32 mouse cellular contexts compared by ENCODE assay signal in genomic region chr1:194835238-194835637, GRCm38 (mm10).
DNase-seq lines count a peak whose midpoint lies in the region; ATAC-seq and TF ChIP-seq lines count a peak whose summit lies in the region.
"Had no signal": no experiment of that assay in that cellular context is flagged by ENCODE, and none has a peak within 500 bp of the region (broad histone marks: within the 10 kb centered on the region; RNA-seq: fewer than 3 reads in every experiment).

No protein-coding gene starts in this region.

- H3K27ac ChIP-seq in forebrain, embryonic 14.5 days (ENCODE audit: low read depth, low read length) = no peak overlapping the region
- no peak overlapping the region for H3K27ac ChIP-seq in forebrain, embryonic 11.5 days (ENCODE audit: low read depth, low read length)
- no peak overlapping the region for H3K27ac ChIP-seq in forebrain, postnatal 0 days (ENCODE audit: low read depth, low read length)
- no peak overlapping the region for H3K27ac ChIP-seq in stomach, postnatal 0 days (replicated peaks)
- H3K27ac ChIP-seq: embryonic facial prominence, embryonic 12.5 days; heart, embryonic 15.5 days; hindbrain, embryonic 10.5 days; hindbrain, embryonic 15.5 days; left cerebral cortex, adult 2 months; limb, embryonic 12.5 days; liver, embryonic 15.5 days; midbrain, embryonic 10.5 days; midbrain, embryonic 15.5 days had no signal

- no peak overlapping the region for H3K4me3 ChIP-seq in forebrain, embryonic 14.5 days (ENCODE audit: low read depth, low read length)
- no peak overlapping the region for H3K4me3 ChIP-seq in forebrain, embryonic 11.5 days (ENCODE audit: low read depth, low read length)
- no peak overlapping the region for H3K4me3 ChIP-seq in forebrain, postnatal 0 days (ENCODE audit: low read depth, low read length)
- H3K4me3 ChIP-seq in stomach, postnatal 0 days (ENCODE audit: low read depth, low read length) = no peak overlapping the region
- H3K4me3 ChIP-seq: embryonic facial prominence, embryonic 12.5 days; heart, embryonic 15.5 days; hindbrain, embryonic 10.5 days; hindbrain, embryonic 15.5 days; left cerebral cortex, adult 2 months; limb, embryonic 12.5 days; liver, embryonic 15.5 days; midbrain, embryonic 10.5 days; midbrain, embryonic 15.5 days had no signal

- no peak overlapping the region for H3K9ac ChIP-seq in forebrain, embryonic 14.5 days (ENCODE audit: low read length)
- no peak overlapping the region for H3K9ac ChIP-seq in forebrain, embryonic 11.5 days (ENCODE audit: low read length)
- no peak overlapping the region for H3K9ac ChIP-seq in forebrain, postnatal 0 days
- H3K9ac ChIP-seq in stomach, postnatal 0 days (ENCODE audit: low read length) = no peak overlapping the region
- H3K9ac ChIP-seq: embryonic facial prominence, embryonic 12.5 days; heart, embryonic 15.5 days; hindbrain, embryonic 15.5 days; limb, embryonic 12.5 days; liver, embryonic 15.5 days; lung, embryonic 14.5 days; midbrain, embryonic 15.5 days had no signal

- no peaks in the 10 kb centered on the region for H3K36me3 ChIP-seq in forebrain, embryonic 14.5 days (ENCODE audit: control insufficient read depth, insufficient read depth, low read length)
- H3K36me3 ChIP-seq in forebrain, embryonic 11.5 days (ENCODE audit: control insufficient read depth, insufficient read depth, low read length) = no peaks in the 10 kb centered on the region
- no peaks in the 10 kb centered on the region for H3K36me3 ChIP-seq in forebrain, postnatal 0 days (ENCODE audit: insufficient read depth)
- H3K36me3 ChIP-seq in stomach, postnatal 0 days (ENCODE audit: control insufficient read depth, insufficient read depth, low read length) = no peaks in the 10 kb centered on the region
- H3K36me3 ChIP-seq: embryonic facial prominence, embryonic 12.5 days; G1E; heart, embryonic 15.5 days; hindbrain, embryonic 10.5 days; hindbrain, embryonic 15.5 days; limb, embryonic 12.5 days; liver, embryonic 15.5 days; midbrain, embryonic 10.5 days; midbrain, embryonic 15.5 days had no signal

- intact Hi-C loops in heart, postnatal 36 days (cut with DNase I) = no loop called here

- no peaks in the 10 kb centered on the region for H3K27me3 ChIP-seq in forebrain, embryonic 14.5 days (replicated peaks; ENCODE audit: control insufficient read depth, insufficient read depth, low read length)
- no peaks in the 10 kb centered on the region for H3K27me3 ChIP-seq in forebrain, embryonic 11.5 days (ENCODE audit: control insufficient read depth, insufficient read depth, low read length)
- no peaks in the 10 kb centered on the region for H3K27me3 ChIP-seq in forebrain, postnatal 0 days (ENCODE audit: insufficient read depth, low read length)
- no peaks in the 10 kb centered on the region for H3K27me3 ChIP-seq in stomach, postnatal 0 days (ENCODE audit: control insufficient read depth, insufficient read depth, low read length)
- H3K27me3 ChIP-seq: embryonic facial prominence, embryonic 12.5 days; heart, embryonic 15.5 days; hindbrain, embryonic 15.5 days; limb, embryonic 12.5 days; liver, embryonic 15.5 days; midbrain, embryonic 15.5 days; Patski had no signal

- peak; percentile 31 for DNase-seq in forebrain, embryonic 14.5 days (ENCODE audit: low spot score)
- no peak for DNase-seq in forebrain, embryonic 11.5 days (ENCODE audit: low spot score)
- peak; percentile 27 to 35 for DNase-seq in heart, adult 9 months (ENCODE audit: low spot score in 2 of 2)
- DNase-seq in heart, postnatal 36 days = no peak
- peak; percentile 38 for DNase-seq in forebrain, postnatal 0 days
- peak; percentile 29 for DNase-seq in gastrocnemius, postnatal 25 days
- DNase-seq in thymus, postnatal 4 days = no peak
- no peak for DNase-seq in stomach, postnatal 0 days (ENCODE audit: low spot score)
- DNase-seq: adrenal gland, postnatal 10 days; cerebellum, adult 11-12 months; cerebellum, adult 9-11 months; embryo, embryonic 11 days; kidney, adult 11 months; kidney, postnatal 25 days; lung, embryonic 14.5 days; lung, postnatal 14 days; right cerebral cortex, postnatal 25 days; spleen, adult 18-20 months; thymus, adult 18-20 months; thymus, postnatal 25 days had no signal

- TF ChIP-seq CTCF in forebrain, postnatal 0 days (IDR thresholded peaks at IDR 0.05; ENCODE audit: low read depth) = no peak
- TF ChIP-seq CTCF in stomach, postnatal 0 days (IDR thresholded peaks at IDR 0.05; ENCODE audit: low read depth) = no peak

- no peak for TF ChIP-seq EP300 in stomach, postnatal 0 days (optimal IDR thresholded peaks at IDR 0.05)

- no peak overlapping the region for H3K4me2 ChIP-seq in forebrain, embryonic 14.5 days (ENCODE audit: low read length)
- H3K4me2 ChIP-seq in forebrain, embryonic 11.5 days (ENCODE audit: low read depth, low read length, severe bottlenecking) = no peak overlapping the region
- no peak overlapping the region for H3K4me2 ChIP-seq in forebrain, postnatal 0 days (ENCODE audit: low read depth)
- H3K4me2 ChIP-seq in stomach, postnatal 0 days (replicated peaks; ENCODE audit: low read depth) = no peak overlapping the region
- H3K4me2 ChIP-seq: embryonic facial prominence, embryonic 12.5 days; heart, embryonic 15.5 days; hindbrain, embryonic 15.5 days; limb, embryonic 12.5 days; liver, embryonic 15.5 days; lung, embryonic 14.5 days; midbrain, embryonic 15.5 days had no signal

- no peaks in the 10 kb centered on the region for H3K4me1 ChIP-seq in forebrain, embryonic 14.5 days (ENCODE audit: control insufficient read depth, insufficient read depth, low read length)
- no peaks in the 10 kb centered on the region for H3K4me1 ChIP-seq in forebrain, embryonic 11.5 days (replicated peaks; ENCODE audit: control insufficient read depth, insufficient read depth, low read length)
- H3K4me1 ChIP-seq in forebrain, postnatal 0 days (ENCODE audit: insufficient read depth) = no peaks in the 10 kb centered on the region
- H3K4me1 ChIP-seq in stomach, postnatal 0 days (replicated peaks; ENCODE audit: control insufficient read depth, insufficient read depth) = no peaks in the 10 kb centered on the region
- H3K4me1 ChIP-seq: embryonic facial prominence, embryonic 12.5 days; heart, embryonic 15.5 days; hindbrain, embryonic 10.5 days; hindbrain, embryonic 15.5 days; limb, embryonic 12.5 days; liver, embryonic 15.5 days; midbrain, embryonic 10.5 days; midbrain, embryonic 15.5 days had no signal

- H3K9me3 ChIP-seq in forebrain, embryonic 14.5 days (replicated peaks; ENCODE audit: control insufficient read depth, low read length) = no peaks in the 10 kb centered on the region
- no peaks in the 10 kb centered on the region for H3K9me3 ChIP-seq in forebrain, embryonic 11.5 days (ENCODE audit: control insufficient read depth, low read length)
- H3K9me3 ChIP-seq in forebrain, postnatal 0 days (ENCODE audit: low read length) = no peaks in the 10 kb centered on the region
- H3K9me3 ChIP-seq in stomach, postnatal 0 days (ENCODE audit: control insufficient read depth, low read length) = no peaks in the 10 kb centered on the region
- H3K9me3 ChIP-seq: embryonic facial prominence, embryonic 12.5 days; G1E; heart, embryonic 15.5 days; hindbrain, embryonic 10.5 days; hindbrain, embryonic 15.5 days; limb, embryonic 12.5 days; liver, embryonic 15.5 days; midbrain, embryonic 10.5 days; midbrain, embryonic 15.5 days had no signal

- ATAC-seq in forebrain, embryonic 14.5 days = 0 out of 2 replicates have a peak, but pooled peaks have one; percentile 63
- ATAC-seq in forebrain, embryonic 11.5 days (replicated peaks; ENCODE audit: low FRiP score) = no peak
- peak; percentile 91 for ATAC-seq in forebrain, postnatal 0 days
- ATAC-seq in stomach, postnatal 0 days (ENCODE audit: low FRiP score, low TSS enrichment) = no peak
- ATAC-seq: inflammation-experienced regulatory T-cells, adult 6 months; midbrain, embryonic 15.5 days; Patski had no signal

Comparison
In these comparisons a context has a peak if more than half of its experiments do, and no peak if none do; other contexts are left out.
1. ATAC-seq: peak in forebrain, embryonic 14.5 days (single experiment) and forebrain, postnatal 0 days (single experiment); none in forebrain, embryonic 11.5 days (single experiment) and stomach, postnatal 0 days (single experiment).
2. DNase-seq: peak in forebrain, embryonic 14.5 days (single experiment), heart, adult 9 months (2 of 2), forebrain, postnatal 0 days (single experiment) and gastrocnemius, postnatal 25 days (single experiment); none in forebrain, embryonic 11.5 days (single experiment), heart, postnatal 36 days (0 of 2), thymus, postnatal 4 days (single experiment) and stomach, postnatal 0 days (single experiment).